Mouse (Mus musculus) brain, embryonic 18.5 days (tissue): Measurements from ENCODE around the gene Tmem203.

Source experiments
- DNase-seq: peaks from one replicate; pipeline ENCODE4 v3.0.0-alpha.2; 2012; ENCODE audit warnings: low read depth, low spot score

Tmem203 gene

DNA sequence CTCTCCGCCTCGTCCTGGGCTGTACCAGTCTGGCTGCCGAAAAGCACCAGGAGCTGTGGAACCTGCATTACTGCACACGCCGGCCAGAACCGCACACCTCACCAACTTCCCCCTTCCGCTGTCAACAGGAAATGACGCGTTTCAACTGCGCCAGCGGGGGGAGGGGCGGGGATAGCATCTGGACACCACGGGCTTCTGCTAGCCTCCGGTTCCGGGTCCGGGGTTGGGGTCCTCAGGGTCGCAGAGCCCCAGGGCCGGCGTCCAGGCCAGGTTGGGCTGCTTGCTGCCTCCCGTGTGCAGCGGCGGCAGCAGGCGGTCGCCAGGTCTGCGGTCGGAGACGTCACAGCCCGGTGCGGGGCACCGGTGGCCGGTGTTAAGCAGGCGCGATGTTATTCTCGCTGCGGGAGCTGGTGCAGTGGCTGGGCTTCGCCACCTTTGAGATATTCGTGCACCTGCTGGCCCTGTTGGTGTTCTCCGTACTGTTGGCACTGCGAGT, at the start of gene Tmem203:
TSS of gene Tmem203 (plus strand) at position 156 of the 496 bp plus-strand sequence.
- DNase-seq, result peak; percentile 83

DNA sequence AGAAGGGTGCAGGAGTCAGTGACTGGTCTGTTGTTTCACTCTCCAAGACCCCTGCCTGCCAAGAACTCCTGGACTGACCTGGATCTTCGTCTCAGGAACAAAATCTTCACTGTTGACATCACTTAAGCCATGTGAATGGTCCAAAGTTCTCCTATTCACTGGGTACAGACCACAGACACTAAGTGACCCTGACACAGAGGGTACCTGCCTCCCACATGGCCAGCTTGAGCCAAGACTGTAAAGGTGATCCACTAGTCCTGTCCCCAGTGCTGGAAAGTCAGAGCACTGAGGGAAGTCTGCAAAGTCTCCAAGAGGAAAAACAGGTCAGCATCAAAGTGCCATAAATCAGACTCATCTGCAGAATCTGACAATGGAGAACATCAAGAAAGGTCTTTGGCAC, 47.6 kb upstream of the Tmem203 start:
- DNase-seq, result no peak

DNA sequence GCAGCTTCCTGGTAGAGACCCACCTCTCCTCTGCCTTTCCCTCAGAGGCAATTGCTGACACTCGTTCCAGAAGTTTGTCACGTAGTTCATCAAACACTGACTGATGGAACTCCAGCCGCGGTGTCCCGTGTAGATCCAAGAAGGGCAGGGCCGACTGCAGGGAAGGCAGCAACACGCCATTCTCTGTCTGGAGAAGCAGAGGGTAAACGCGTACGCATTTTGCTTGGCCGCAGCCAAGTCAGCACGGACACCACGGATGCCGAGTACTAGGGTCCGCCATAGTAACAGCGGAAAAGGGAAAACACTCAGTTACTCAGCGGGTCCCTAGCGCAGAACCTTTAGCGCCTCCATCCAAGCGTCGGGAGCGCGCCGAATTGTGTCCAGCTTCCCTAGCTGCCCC, 44.6 kb upstream of the Tmem203 start:
- DNase-seq, result no peak

- DNase-seq, result peak; percentile 46
Measured at GRCm38 (mm10) chr2:25211121-25211670, 44.0 kb upstream of the Tmem203 start, which contains the start of gene Nelfb. TSS of gene Nelfb (minus strand) at chr2:25211489.

DNA sequence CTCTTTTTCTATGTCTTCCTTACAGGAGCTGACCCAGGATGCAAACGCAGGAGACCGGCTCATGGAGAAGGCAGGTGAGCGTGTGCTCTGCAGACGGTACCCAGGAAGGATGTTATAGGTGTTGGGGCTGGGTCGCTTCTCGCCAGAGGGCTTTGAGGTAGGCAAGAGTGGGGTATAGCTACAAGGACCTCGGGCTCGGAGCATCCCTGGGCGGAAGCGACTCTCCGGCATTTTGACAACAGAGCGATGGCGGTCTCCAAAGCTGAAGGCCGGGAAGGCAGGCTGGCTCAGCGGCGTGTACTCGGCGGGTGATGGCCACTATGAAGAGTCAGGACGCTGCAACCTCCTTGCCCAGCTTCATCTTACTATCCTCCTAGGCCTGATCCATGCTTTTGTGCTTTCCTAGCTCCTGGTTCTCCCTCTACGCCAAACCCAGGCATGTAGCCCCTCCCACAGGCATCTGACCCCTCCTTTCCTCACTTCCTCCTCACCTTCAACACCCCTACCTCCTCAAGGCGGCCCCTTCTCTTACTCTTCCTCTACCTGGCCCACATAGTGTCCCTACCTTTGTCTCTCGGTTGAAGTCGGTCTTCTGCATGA, 41.9 kb upstream of the Tmem203 start:
- no peak for DNase-seq

- DNase-seq, result no peak
Measured at GRCm38 (mm10) chr2:25214444-25214843, 40.8 kb upstream of the Tmem203 start, which contains the start of gene Stpg3. TSS of gene Stpg3 (minus strand) at chr2:25214637.

DNA sequence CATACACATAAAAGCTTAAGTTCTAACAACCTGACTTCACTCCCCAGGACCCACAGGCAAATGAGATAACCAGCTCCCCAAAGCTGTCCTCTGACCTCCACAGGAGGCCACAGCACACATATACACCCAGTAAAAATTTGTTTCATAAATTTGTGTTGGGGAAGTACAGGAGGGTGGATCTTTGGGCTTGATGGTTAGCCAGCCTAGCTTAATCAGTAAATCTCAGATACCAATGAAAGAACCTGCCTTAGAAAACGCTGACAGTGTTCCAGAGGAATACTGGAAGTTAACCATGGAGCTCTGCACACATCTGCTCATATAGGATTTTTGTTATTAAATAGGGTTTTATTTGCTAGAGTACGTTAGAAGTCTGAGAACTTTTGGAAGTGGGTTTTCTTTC, 37.6 kb upstream of the Tmem203 start:
- no peak for DNase-seq

- DNase-seq, result no peak
Measured at GRCm38 (mm10) chr2:25218445-25218844, 36.8 kb upstream of the Tmem203 start, which contains the start of gene Fam166a. TSS of gene Fam166a (plus strand) at chr2:25218745.

GRCm38 (mm10) chr2:25221331-25221772, 33.9 kb upstream of the Tmem203 start:
- DNase-seq, result no peak

- DNase-seq, result no peak
Measured at GRCm38 (mm10) chr2:25223681-25224491, 31.4 kb upstream of the Tmem203 start.

- DNase-seq, result no peak
Measured at GRCm38 (mm10) chr2:25224492-25224765, 30.8 kb upstream of the Tmem203 start, which contains the start of gene Tubb4b. TSS of gene Tubb4b (minus strand) at chr2:25224702.

GRCm38 (mm10) chr2:25224766-25225752, 30.2 kb upstream of the Tmem203 start:
- DNase-seq, result peak; percentile 99

DNA sequence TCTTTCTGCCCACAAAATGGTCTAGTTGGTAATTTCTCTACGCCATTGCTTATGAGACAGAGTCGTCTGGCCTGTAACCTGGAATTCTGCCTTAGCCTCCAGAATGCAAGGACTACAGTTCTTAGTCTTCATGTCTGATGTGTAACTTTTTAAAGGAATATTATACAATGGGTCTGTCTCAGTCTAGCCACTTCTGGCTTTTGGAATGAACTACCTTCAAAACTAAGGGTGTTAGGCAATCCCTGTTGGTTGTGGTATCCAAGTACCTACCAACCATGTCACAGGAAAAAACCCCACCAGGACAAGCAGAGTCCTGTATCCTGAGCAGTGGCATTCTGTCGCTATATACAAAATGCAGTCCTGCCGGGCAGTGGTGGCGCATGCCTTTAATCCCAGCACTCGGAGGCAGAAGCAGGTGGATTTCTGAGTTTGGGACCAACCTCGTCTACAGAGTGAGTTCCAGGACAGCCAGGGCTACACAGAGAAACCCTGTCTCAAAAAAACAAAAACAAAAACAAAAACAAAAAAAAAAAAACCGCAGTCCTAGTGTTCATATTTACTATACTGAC, 29.3 kb upstream of the Tmem203 start:
- no peak for DNase-seq

- no peak for DNase-seq
Measured at GRCm38 (mm10) chr2:25226864-25227263, 28.4 kb upstream of the Tmem203 start.

DNA sequence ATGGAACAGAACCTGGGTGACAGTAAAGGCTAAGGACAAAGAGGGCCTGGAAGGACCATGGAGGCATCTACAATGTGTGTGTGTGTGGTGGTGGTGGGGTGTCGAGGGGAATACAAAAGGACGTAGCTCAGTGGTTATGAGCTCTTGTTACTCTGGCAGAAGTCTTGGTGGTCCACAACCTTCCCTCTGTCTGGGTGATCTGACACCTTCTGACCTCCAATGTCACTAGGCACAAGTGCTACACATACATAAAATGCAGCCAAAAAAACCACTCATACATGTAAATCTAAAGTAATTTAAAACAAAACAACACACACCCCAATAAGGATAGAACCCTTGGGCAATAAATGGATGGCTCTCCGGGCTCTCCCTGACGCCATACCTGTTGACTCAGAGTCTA, 27.8 kb upstream of the Tmem203 start:
- no peak for DNase-seq

GRCm38 (mm10) chr2:25228431-25228889, 26.8 kb upstream of the Tmem203 start:
- DNase-seq, result peak; percentile 60

- no peak for DNase-seq
Measured at GRCm38 (mm10) chr2:25228995-25229530, 26.2 kb upstream of the Tmem203 start.

- no peak for DNase-seq
Measured at GRCm38 (mm10) chr2:25229582-25229981, 25.7 kb upstream of the Tmem203 start.

- DNase-seq, result no peak
Measured at GRCm38 (mm10) chr2:25230581-25230980, 24.7 kb upstream of the Tmem203 start.

DNA sequence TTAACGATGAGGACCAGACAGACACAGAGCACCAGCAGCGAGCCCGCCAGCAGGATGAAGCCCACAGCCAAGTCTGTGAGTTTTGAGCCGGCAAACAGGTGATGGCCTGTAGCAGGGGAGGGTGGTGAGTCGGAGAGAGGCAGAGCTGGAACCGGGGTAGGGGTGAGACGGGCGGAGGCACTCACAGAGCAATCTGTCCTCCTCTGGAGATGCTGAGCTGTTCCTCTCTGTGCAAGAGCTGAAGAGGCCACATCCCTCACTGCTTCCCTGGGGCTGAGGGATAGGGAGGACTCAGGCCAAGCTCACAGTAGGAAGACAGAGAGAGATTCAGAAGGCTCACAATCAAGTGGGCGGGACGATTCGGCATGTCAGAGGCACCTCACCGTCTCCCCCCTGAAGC, 24.2 kb upstream of the Tmem203 start:
- no peak for DNase-seq

DNA sequence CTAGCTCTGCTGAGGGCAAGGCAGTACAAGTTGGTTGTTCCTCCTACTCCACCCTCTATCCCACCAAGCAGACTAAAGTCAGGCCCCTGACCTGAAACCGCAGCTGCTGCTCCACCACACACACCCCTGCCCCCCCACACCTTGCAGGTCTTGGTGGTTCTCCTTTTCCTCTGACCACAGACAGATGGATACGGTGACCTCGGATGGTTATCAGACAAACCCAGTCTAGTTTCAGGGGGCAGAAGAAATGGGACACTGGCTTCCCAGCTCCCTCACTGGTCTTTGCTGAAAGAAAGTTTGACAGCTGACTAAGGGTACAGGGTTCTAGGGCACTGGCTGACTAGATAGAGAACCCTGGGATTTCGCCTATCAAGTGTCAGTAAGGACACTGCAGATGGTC, 21.8 kb upstream of the Tmem203 start:
- DNase-seq, result no peak
